Mouse (Mus musculus): ENCODE data around the gene Ptgdr. TPM values are rescaled to one million over a fixed set of nuclear protein-coding genes. Genes with fewer than 3 reads are reported as not detected.
"Not testable (repeated sequence)": the region's sequence is repeated elsewhere in the genome, so short reads cannot be mapped to it uniquely, and the experiment has no call there.

The Ptgdr gene
- total and polyA plus RNA-seq, 2 experiments from 2014 or later = 0.59 to 1.7 TPM

- Histone ChIP-seq H3K4me3 (ENCODE audit: low read length) (peak overlapping the region; percentile 8; the same call in 1 of the 2 replicates), H3K9me3 (ENCODE audit: low read length) (no peaks in the 10 kb centered on the region), H3K27me3 (ENCODE audit: insufficient read depth, low read length) (no peaks in the 10 kb centered on the region), H3K4me2 (ENCODE audit: low read depth, low read length) (peak overlapping the region; percentile 41), H3K9ac (replicated peaks; ENCODE audit: low read length) (no peak overlapping the region), H3K27ac (no peak overlapping the region), H3K4me1 (ENCODE audit: insufficient read depth, low read length) (no peaks in the 10 kb centered on the region), H3K36me3 (ENCODE audit: insufficient read depth, low read length) (no peaks in the 10 kb centered on the region)
- DNase-seq (ENCODE audit: low spot score) (peak; percentile 9), ATAC-seq (peak; percentile 75)
- WGBS = 40% methylated on average over 15 of the region's 15 CpGs
- TF ChIP-seq CTCF (IDR thresholded peaks at IDR 0.05; ENCODE audit: low read depth) = peak; percentile 23
These were observed 15.1 kb downstream of the Ptgdr start for GRCm38 (mm10) chr14:44843768-44844755.

GRCm38 (mm10) chr14:44838685-44839084, 20.5 kb downstream of the Ptgdr start:
- 45% methylated on average over 1 of the region's 1 CpGs for WGBS
- no peak overlapping the region for H3K4me3 ChIP-seq (ENCODE audit: low read length)
- TF ChIP-seq CTCF (IDR thresholded peaks at IDR 0.05; ENCODE audit: low read depth) = no peak
- H3K9ac ChIP-seq (replicated peaks; ENCODE audit: low read length) = no peak overlapping the region
- H3K27ac ChIP-seq = no peak overlapping the region
- ATAC-seq = no peak
- H3K36me3 ChIP-seq (ENCODE audit: insufficient read depth, low read length) = no peaks in the 10 kb centered on the region
- no peaks in the 10 kb centered on the region for H3K4me1 ChIP-seq (ENCODE audit: insufficient read depth, low read length)
- no peaks in the 10 kb centered on the region for H3K27me3 ChIP-seq (ENCODE audit: insufficient read depth, low read length)
- H3K4me2 ChIP-seq (ENCODE audit: low read depth, low read length) = no peak overlapping the region
- DNase-seq (ENCODE audit: low spot score) = no peak
- no peaks in the 10 kb centered on the region for H3K9me3 ChIP-seq (ENCODE audit: low read length)

DNA sequence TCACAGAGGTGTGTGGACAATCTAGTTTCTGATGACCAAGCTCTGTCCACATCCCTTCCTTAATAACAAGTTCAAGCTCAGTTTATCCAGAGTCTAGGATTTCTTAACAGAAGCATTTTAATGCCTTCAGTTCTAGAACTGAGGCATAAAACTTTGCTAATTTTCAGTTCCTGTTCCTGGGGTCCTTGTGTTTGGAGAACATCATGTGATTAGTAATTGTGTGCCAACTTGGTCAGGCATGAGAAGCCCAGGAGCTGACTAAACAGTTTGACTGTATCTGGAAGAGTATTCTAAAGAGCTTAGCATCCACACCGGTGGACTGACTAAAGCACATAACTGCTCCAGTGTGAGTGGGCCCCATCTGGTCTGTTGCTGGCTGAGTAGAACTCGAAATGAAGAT, 24.0 kb downstream of the Ptgdr start:
- ATAC-seq (no peak), DNase-seq (ENCODE audit: low spot score) (no peak)
- Histone ChIP-seq H3K36me3 (ENCODE audit: insufficient read depth, low read length) (no peaks in the 10 kb centered on the region), H3K9ac (replicated peaks; ENCODE audit: low read length) (no peak overlapping the region), H3K27me3 (ENCODE audit: insufficient read depth, low read length) (no peaks in the 10 kb centered on the region), H3K4me1 (ENCODE audit: insufficient read depth, low read length) (no peaks in the 10 kb centered on the region), H3K27ac (no peak overlapping the region), H3K4me2 (ENCODE audit: low read depth, low read length) (no peak overlapping the region), H3K9me3 (ENCODE audit: low read length) (no peaks in the 10 kb centered on the region), H3K4me3 (ENCODE audit: low read length) (no peak overlapping the region)
- WGBS = 66% methylated on average over 2 of the region's 2 CpGs
- no peak for TF ChIP-seq CTCF (IDR thresholded peaks at IDR 0.05; ENCODE audit: low read depth)

- not testable (repeated sequence) for ATAC-seq; H3K9ac ChIP-seq (replicated peaks; ENCODE audit: low read length); H3K4me2 ChIP-seq (ENCODE audit: low read depth, low read length); H3K9me3 ChIP-seq (ENCODE audit: low read length); H3K4me3 ChIP-seq (ENCODE audit: low read length); H3K4me1 ChIP-seq (ENCODE audit: insufficient read depth, low read length); DNase-seq (ENCODE audit: low spot score); H3K27me3 ChIP-seq (ENCODE audit: insufficient read depth, low read length); H3K27ac ChIP-seq; H3K36me3 ChIP-seq (ENCODE audit: insufficient read depth, low read length)
- 18% methylated on average over 3 of the region's 3 CpGs for WGBS
These were observed 25.0 kb downstream of the Ptgdr start for GRCm38 (mm10) chr14:44834134-44834533.

DNA sequence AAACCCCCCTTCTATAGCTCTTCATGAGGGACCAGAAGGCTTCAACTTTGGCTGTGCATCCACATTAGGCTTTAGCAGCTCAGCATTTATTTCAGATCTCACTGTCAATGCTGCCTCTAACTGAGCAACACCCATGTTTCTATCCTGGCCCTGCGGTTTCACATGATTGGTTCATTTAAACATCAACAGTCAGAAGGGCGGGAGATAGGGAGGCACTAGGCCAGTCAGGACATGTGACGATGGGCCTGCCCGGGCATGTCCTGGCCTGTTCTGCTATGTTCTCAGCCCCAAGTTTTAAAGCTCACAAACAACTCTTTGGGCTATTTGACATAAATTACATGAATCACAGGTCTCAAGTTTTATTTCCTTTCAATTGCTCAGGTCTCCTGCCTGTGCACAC, 26.1 kb downstream of the Ptgdr start:
- not testable (repeated sequence) for H3K9ac ChIP-seq (replicated peaks; ENCODE audit: low read length); H3K4me2 ChIP-seq (ENCODE audit: low read depth, low read length); H3K4me3 ChIP-seq (ENCODE audit: low read length); DNase-seq (ENCODE audit: low spot score); H3K27me3 ChIP-seq (ENCODE audit: insufficient read depth, low read length); H3K36me3 ChIP-seq (ENCODE audit: insufficient read depth, low read length); H3K4me1 ChIP-seq (ENCODE audit: insufficient read depth, low read length); H3K27ac ChIP-seq; H3K9me3 ChIP-seq (ENCODE audit: low read length); ATAC-seq
- 89% methylated on average over 4 of the region's 4 CpGs for WGBS

DNA sequence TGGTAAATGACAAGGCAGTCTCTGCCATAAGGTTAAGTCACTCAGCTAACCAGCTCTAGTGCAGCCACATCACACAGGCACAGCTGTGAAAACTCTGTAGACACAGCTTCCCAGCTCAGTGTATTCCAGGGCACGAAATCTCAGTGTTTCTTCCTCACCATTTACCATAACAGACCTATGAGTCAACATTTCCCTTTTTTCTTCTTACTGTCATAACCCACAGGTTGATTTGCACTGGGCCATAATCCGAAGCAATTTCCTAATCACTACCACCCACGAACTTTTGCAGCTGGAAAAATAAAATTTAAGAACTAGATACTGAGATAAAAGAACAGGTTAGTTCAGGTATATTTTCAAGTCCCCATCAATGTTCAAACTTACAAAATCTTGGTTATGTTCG, 31.4 kb downstream of the Ptgdr start:
- H3K36me3 ChIP-seq (ENCODE audit: insufficient read depth, low read length) = no peaks in the 10 kb centered on the region
- 78% methylated on average over 4 of the region's 4 CpGs for WGBS
- no peaks in the 10 kb centered on the region for H3K27me3 ChIP-seq (ENCODE audit: insufficient read depth, low read length)
- TF ChIP-seq CTCF (IDR thresholded peaks at IDR 0.05; ENCODE audit: low read depth) = no peak
- H3K9me3 ChIP-seq (ENCODE audit: low read length) = no peaks in the 10 kb centered on the region
- H3K4me1 ChIP-seq (ENCODE audit: insufficient read depth, low read length) = no peaks in the 10 kb centered on the region
- H3K4me3 ChIP-seq (ENCODE audit: low read length) = no peak overlapping the region
- no peak overlapping the region for H3K9ac ChIP-seq (replicated peaks; ENCODE audit: low read length)
- DNase-seq (ENCODE audit: low spot score) (no peak), ATAC-seq (no peak)
- H3K27ac ChIP-seq = no peak overlapping the region
- H3K4me2 ChIP-seq (ENCODE audit: low read depth, low read length) = no peak overlapping the region
